Mouse (Mus musculus) myocyte (in vitro differentiated cells): ENCODE results near the gene Cyfip2. TPM values are rescaled to one million over a fixed set of nuclear protein-coding genes. Genes with fewer than 3 reads are reported as not detected.

ENCODE experiments used
- H3K27me3 ChIP-seq: one replicate; pipeline ENCODE4 v1.6.1; 2011; ENCODE audit not compliant: control insufficient read depth, insufficient read depth, insufficient read length
- H3K36me3 ChIP-seq: one replicate; pipeline ENCODE4 v1.6.1; 2011; ENCODE audit not compliant: control insufficient read depth, insufficient read depth
- H3K4me2 ChIP-seq: one replicate; pipeline ENCODE4 v1.6.1; 2011; ENCODE audit warnings: low read depth, control low read depth
- H3K4me3 ChIP-seq: one replicate; pipeline ENCODE4 v1.5.1; 2011; ENCODE audit warnings: mild to moderate bottlenecking, control low read depth, moderate library complexity
- H3K79me2 ChIP-seq: one replicate; pipeline ENCODE4 v1.6.1; 2011; ENCODE audit not compliant: control insufficient read depth, insufficient read depth
- H3ac ChIP-seq: one replicate; pipeline ENCODE4 v1.6.1; 2011; ENCODE audit not compliant: control insufficient read depth, insufficient read length
- CEBPB ChIP-seq: IDR thresholded peaks from 2 replicates; pipeline ENCODE4 v1.6.1; 2011; ENCODE audit warnings: mild to moderate bottlenecking, moderate library complexity; ENCODE audit not compliant: poor library complexity, insufficient read depth, severe bottlenecking
- E2F4 ChIP-seq: IDR thresholded peaks from one replicate; pipeline ENCODE4 v1.6.1; 2011; ENCODE audit warnings: mild to moderate bottlenecking, control low read depth, moderate library complexity; ENCODE audit not compliant: insufficient read depth
- MAX ChIP-seq: IDR thresholded peaks from one replicate; pipeline ENCODE4 v1.6.1; 2011; ENCODE audit warnings: low read depth, mild to moderate bottlenecking, control low read depth
- MYOD1 ChIP-seq, 3 experiments: IDR thresholded peaks; one replicate each; pipeline ENCODE4 v1.6.1; 2011; ENCODE audit warnings: control low read depth in 2 of 3, low read depth in 2 of 3, mild to moderate bottlenecking in 2 of 3, moderate library complexity in 1 of 3; ENCODE audit not compliant: insufficient read length in 2 of 3, control insufficient read depth in 1 of 3
- MYOG ChIP-seq, 3 experiments: IDR thresholded peaks; one replicate each; pipeline ENCODE4 v1.6.1; 2011; ENCODE audit warnings: control low read depth in 2 of 3, low read depth in 2 of 3, mild to moderate bottlenecking in 2 of 3; ENCODE audit not compliant: insufficient read length in 2 of 3, control insufficient read depth in 1 of 3, insufficient read depth in 1 of 3
- POLR2A ChIP-seq: IDR thresholded peaks from one replicate; pipeline ENCODE4 v1.6.1; 2011; ENCODE audit warnings: low read depth, mild to moderate bottlenecking, control low read depth, moderate library complexity; ENCODE audit not compliant: insufficient read length
- POLR2AphosphoS2 ChIP-seq: IDR thresholded peaks from one replicate; pipeline ENCODE4 v1.6.1; 2011; ENCODE audit warnings: low read depth, control low read depth; ENCODE audit not compliant: insufficient read length
- REST ChIP-seq: IDR thresholded peaks from one replicate; pipeline ENCODE4 v1.6.1; 2011; ENCODE audit warnings: mild to moderate bottlenecking, control low read depth, moderate library complexity; ENCODE audit not compliant: insufficient read depth, insufficient read length
- SRF ChIP-seq: IDR thresholded peaks from one replicate; pipeline ENCODE4 v1.6.1; 2011; ENCODE audit warnings: low read depth; ENCODE audit not compliant: control insufficient read depth, insufficient read length
- TCF12 ChIP-seq: IDR thresholded peaks from one replicate; pipeline ENCODE4 v1.6.1; 2011; ENCODE audit warnings: mild to moderate bottlenecking, control low read depth; ENCODE audit not compliant: poor library complexity, insufficient read depth, severe bottlenecking
- TCF3 ChIP-seq: IDR thresholded peaks from one replicate; pipeline ENCODE4 v1.6.1; 2011; ENCODE audit warnings: low read depth, control low read depth; ENCODE audit not compliant: insufficient read length
- USF1 ChIP-seq: IDR thresholded peaks from one replicate; pipeline ENCODE4 v1.6.1; 2011; ENCODE audit warnings: low read depth, mild to moderate bottlenecking, control low read depth, moderate library complexity
- polyA plus RNA-seq: library from polyadenylated mRNA; unstranded; fragments of >200 nt; fragmentation: generic; extraction: Trizol; gene quantifications from one replicate; pipeline ENCODE4 v1.2.1, GENCODE M21; 2012; ENCODE audit warnings: missing spikeins

Gene Cyfip2
- polyA plus RNA-seq, 1 experiment: 16.9 TPM

GRCm38 (mm10) chr11:46264584-46264983 lies 48.1 kb downstream of the Cyfip2 start:
- Histone ChIP-seq H3K4me3 (no peak overlapping the region), H3K79me2 (no peaks in the 10 kb centered on the region), H3K4me2 (no peak overlapping the region), H3K36me3 (no peaks in the 10 kb centered on the region), H3ac (no peak overlapping the region), H3K27me3 (no peaks in the 10 kb centered on the region)
- TF ChIP-seq POLR2AphosphoS2 (no peak), REST (no peak), TCF12 (no peak), POLR2A (no peak), E2F4 (no peak)

GRCm38 (mm10) chr11:46263291-46263690 lies 49.4 kb downstream of the Cyfip2 start:
- no peaks in the 10 kb centered on the region for H3K27me3 ChIP-seq
- TF ChIP-seq MYOG (IDR thresholded peaks at IDR 0.05; ENCODE audit: control insufficient read depth in 1 of 3, insufficient read depth in 1 of 3, insufficient read length in 2 of 3, low read depth in 2 of 3) (no peak), TCF12 (no peak), REST (no peak), POLR2A (no peak)

GRCm38 (mm10) chr11:46262854-46263253 lies 49.8 kb downstream of the Cyfip2 start:
- H3ac ChIP-seq: no peak overlapping the region
- TF ChIP-seq CEBPB (no peak), E2F4 (no peak), USF1 (no peak), MYOG (IDR thresholded peaks at IDR 0.05; ENCODE audit: control insufficient read depth in 1 of 3, insufficient read depth in 1 of 3, insufficient read length in 2 of 3, low read depth in 2 of 3) (peak in 1 of 3 experiments; percentile 87), REST (no peak), MYOD1 (IDR thresholded peaks at IDR 0.05; ENCODE audit: control insufficient read depth in 1 of 3, insufficient read length in 2 of 3, low read depth in 2 of 3) (peak; percentile 35 to 91 (median 90)), TCF12 (peak; percentile 3), MAX (no peak), TCF3 (peak; percentile 19)
- H3K27me3 ChIP-seq: no peaks in the 10 kb centered on the region
- H3K4me3 ChIP-seq: no peak overlapping the region
- H3K36me3 ChIP-seq: no peaks in the 10 kb centered on the region
- no peak overlapping the region for H3K4me2 ChIP-seq
- no peaks in the 10 kb centered on the region for H3K79me2 ChIP-seq

More at GRCm38 (mm10) chr11:46263291-46263690, 49.4 kb downstream of the Cyfip2 start:
- no peak overlapping the region for H3K4me3 ChIP-seq
- H3ac ChIP-seq: no peak overlapping the region
- no peaks in the 10 kb centered on the region for H3K79me2 ChIP-seq
- no peaks in the 10 kb centered on the region for H3K36me3 ChIP-seq
- no peak overlapping the region for H3K4me2 ChIP-seq

- H3K27me3 ChIP-seq: no peaks in the 10 kb centered on the region
- H3ac ChIP-seq: no peak overlapping the region
- TF ChIP-seq REST: no peak
- no peak for TF ChIP-seq MAX
- TF ChIP-seq POLR2AphosphoS2: no peak
- TF ChIP-seq TCF3: no peak
- TF ChIP-seq MYOG (IDR thresholded peaks at IDR 0.05; ENCODE audit: control insufficient read depth in 1 of 3, insufficient read depth in 1 of 3, insufficient read length in 2 of 3, low read depth in 2 of 3): no peak
- TF ChIP-seq SRF: no peak
- no peak for TF ChIP-seq CEBPB
- TF ChIP-seq MYOD1 (IDR thresholded peaks at IDR 0.05; ENCODE audit: control insufficient read depth in 1 of 3, insufficient read length in 2 of 3, low read depth in 2 of 3): no peak
- TF ChIP-seq USF1: no peak
- TF ChIP-seq TCF12: no peak
- TF ChIP-seq POLR2A: no peak
- no peak for TF ChIP-seq E2F4
- H3K79me2 ChIP-seq: no peaks in the 10 kb centered on the region
- no peak overlapping the region for H3K4me3 ChIP-seq
- H3K4me2 ChIP-seq: no peak overlapping the region
- no peaks in the 10 kb centered on the region for H3K36me3 ChIP-seq
Measured at GRCm38 (mm10) chr11:46258749-46259148, 53.9 kb downstream of the Cyfip2 start.

- Histone ChIP-seq H3K4me3 (no peak overlapping the region), H3K79me2 (no peaks in the 10 kb centered on the region), H3ac (no peak overlapping the region), H3K4me2 (no peak overlapping the region), H3K27me3 (no peaks in the 10 kb centered on the region), H3K36me3 (no peaks in the 10 kb centered on the region)
- TF ChIP-seq MYOD1 (IDR thresholded peaks at IDR 0.05; ENCODE audit: control insufficient read depth in 1 of 3, insufficient read length in 2 of 3, low read depth in 2 of 3): no peak
- no peak for TF ChIP-seq POLR2AphosphoS2
- TF ChIP-seq MYOG (IDR thresholded peaks at IDR 0.05; ENCODE audit: control insufficient read depth in 1 of 3, insufficient read depth in 1 of 3, insufficient read length in 2 of 3, low read depth in 2 of 3): no peak
- TF ChIP-seq TCF12: no peak
- TF ChIP-seq MAX: no peak
- no peak for TF ChIP-seq SRF
- TF ChIP-seq CEBPB: no peak
- no peak for TF ChIP-seq REST
- no peak for TF ChIP-seq E2F4
- TF ChIP-seq USF1: no peak
- TF ChIP-seq TCF3: no peak
- TF ChIP-seq POLR2A: no peak
Measured at GRCm38 (mm10) chr11:46258207-46258606, 54.5 kb downstream of the Cyfip2 start.
